Mouse (Mus musculus) testis, adult 2 months (tissue): ENCODE data around the gene Tpk1.

Experiments used
- CTCF ChIP-seq: fragments of 200-500 bp; IDR thresholded peaks from 2 replicates; pipeline ENCODE4 v1.5.1; 2012; ENCODE audit warnings: low read depth, mild to moderate bottlenecking, inconsistent platforms, low read length, moderate library complexity; ENCODE audit not compliant: control insufficient read depth, insufficient read depth, insufficient replicate concordance
- POLR2A ChIP-seq: fragments of 200-500 bp; IDR thresholded peaks from 2 replicates; pipeline ENCODE4 v1.6.1; 2012; ENCODE audit warnings: low read depth, mild to moderate bottlenecking, inconsistent platforms, low read length, moderate library complexity; ENCODE audit not compliant: control insufficient read depth

DNA sequence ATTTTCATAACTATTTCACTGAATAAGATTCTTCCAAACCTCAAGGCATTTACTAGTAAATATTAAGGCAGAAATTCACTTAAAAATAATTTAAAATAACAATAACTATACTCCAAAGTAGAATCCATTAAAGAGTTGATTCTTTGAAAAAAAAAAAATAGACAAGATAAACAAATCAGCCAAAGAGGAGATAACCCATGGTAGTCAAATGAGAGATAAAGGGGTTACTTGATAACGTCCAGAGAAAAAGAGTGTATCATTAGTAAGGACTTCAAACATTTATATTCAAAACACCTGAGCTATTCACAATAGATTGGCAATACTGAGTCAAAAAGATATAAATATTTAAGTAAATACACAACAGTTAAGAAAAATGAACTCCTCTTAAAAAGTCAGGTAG is 114.7 kb downstream of the Tpk1 start:
- TF ChIP-seq POLR2A (no peak), CTCF (no peak)
